Comparison of ENCODE assay signal across 11 mouse cellular contexts in genomic region chr3:35349114-35349513, GRCm38 (mm10).
"Had no signal": no experiment of that assay in that cellular context is flagged by ENCODE, and none has a peak within 500 bp of the region (broad histone marks: within the 10 kb centered on the region; RNA-seq: fewer than 3 reads in every experiment).

No protein-coding gene starts in this region.

- H3K27ac ChIP-seq: left cerebral cortex, adult 2 months; liver, embryonic 15.5 days; midbrain, embryonic 13.5 days; neural tube, embryonic 12.5 days; stomach, postnatal 0 days had no signal

- ATAC-seq: lung, postnatal 0 days; midbrain, embryonic 13.5 days had no signal

- H3K4me3 ChIP-seq: left cerebral cortex, adult 2 months; liver, embryonic 15.5 days; midbrain, embryonic 13.5 days; neural tube, embryonic 12.5 days had no signal

- H3K9ac ChIP-seq: liver, embryonic 15.5 days; midbrain, embryonic 13.5 days; neural tube, embryonic 12.5 days had no signal

- H3K4me2 ChIP-seq: liver, embryonic 11.5 days; liver, embryonic 15.5 days; midbrain, embryonic 13.5 days; neural tube, embryonic 12.5 days had no signal

- H3K9me3 ChIP-seq: liver, embryonic 15.5 days; midbrain, embryonic 13.5 days; neural tube, embryonic 12.5 days had no signal

- H3K36me3 ChIP-seq: liver, embryonic 15.5 days; midbrain, embryonic 13.5 days; neural tube, embryonic 12.5 days had no signal

- DNase-seq: kidney, postnatal 25 days; lung, adult 2 months; lung, postnatal 36 days; thymus, postnatal 4 days had no signal

- H3K4me1 ChIP-seq: liver, embryonic 15.5 days had no signal

- H3K27me3 ChIP-seq: liver, embryonic 15.5 days; midbrain, embryonic 13.5 days; neural tube, embryonic 12.5 days had no signal
